Mouse (Mus musculus) liver, adult (tissue): ENCODE results near the gene Mon1a.

Experiments
- GATA4 ChIP-seq: IDR thresholded peaks from 2 replicates; pipeline ENCODE4 v1.6.1; 2014; ENCODE audit warnings: mild to moderate bottlenecking, low read length; ENCODE audit not compliant: insufficient replicate concordance

The Mon1a gene

GRCm38 (mm10) chr9:107906252-107906966 lies 18.5 kb downstream of the Mon1a start, which contains the start of gene Mst1r:
Gene Mst1r, plus strand, starts transcription at chr9:107906873.
- no peak for TF ChIP-seq GATA4

- TF ChIP-seq GATA4: no peak
Measured at GRCm38 (mm10) chr9:107906967-107907800, 19.2 kb downstream of the Mon1a start.

- no peak for TF ChIP-seq GATA4
Measured at GRCm38 (mm10) chr9:107907801-107908120, 19.8 kb downstream of the Mon1a start.

GRCm38 (mm10) chr9:107908410-107909158 lies 20.6 kb downstream of the Mon1a start:
- TF ChIP-seq GATA4: no peak

- TF ChIP-seq GATA4: no peak
Measured at GRCm38 (mm10) chr9:107910025-107910769, 22.2 kb downstream of the Mon1a start.

- TF ChIP-seq GATA4: no peak
Measured at GRCm38 (mm10) chr9:107914764-107915420, 26.9 kb downstream of the Mon1a start.

- TF ChIP-seq GATA4: no peak
Measured at GRCm38 (mm10) chr9:107917895-107918608, 30.1 kb downstream of the Mon1a start.

GRCm38 (mm10) chr9:107918884-107919283 lies 30.9 kb downstream of the Mon1a start:
- TF ChIP-seq GATA4: no peak

GRCm38 (mm10) chr9:107919441-107919840 lies 31.5 kb downstream of the Mon1a start:
- TF ChIP-seq GATA4: no peak

- TF ChIP-seq GATA4: no peak
Measured at GRCm38 (mm10) chr9:107923021-107923420, 35.1 kb downstream of the Mon1a start.

- TF ChIP-seq GATA4: no peak
Measured at GRCm38 (mm10) chr9:107923956-107924355, 36.0 kb downstream of the Mon1a start.

- TF ChIP-seq GATA4: no peak
Measured at GRCm38 (mm10) chr9:107925251-107925650, 37.3 kb downstream of the Mon1a start.

- TF ChIP-seq GATA4: no peak
Measured at GRCm38 (mm10) chr9:107926920-107927420, 39.0 kb downstream of the Mon1a start.

GRCm38 (mm10) chr9:107927749-107928148 lies 39.8 kb downstream of the Mon1a start:
- no peak for TF ChIP-seq GATA4
